Mouse (Mus musculus) embryonic facial prominence, embryonic 11.5 days (tissue): ENCODE measurements around the gene Kcnj10. TPM values are rescaled to one million over a fixed set of nuclear protein-coding genes. Genes with fewer than 3 reads are reported as not detected.

Experiments
- ATAC-seq: fragments of 200-750 bp; cut with Nextera tagmentation; replicated peaks from 2 replicates; pipeline ENCODE4 v1.8.0; 2017; ENCODE audit warnings: low read depth; ENCODE audit not compliant: insufficient number of reproducible peaks, low FRiP score, low TSS enrichment
- DNase-seq: peaks from one replicate; pipeline ENCODE4 v3.0.0-alpha.2; 2015; ENCODE audit warnings: low spot score
- H3K27ac ChIP-seq: fragments of 300-500 bp; sonication (generic); replicated peaks from 2 replicates; pipeline ENCODE4 v1.5.1; 2014; ENCODE audit warnings: mild to moderate bottlenecking, low read depth, low read length, control low read depth
- H3K27me3 ChIP-seq: fragments of 300-500 bp; sonication (generic); 2 replicates; pipeline ENCODE4 v1.6.1; 2014; ENCODE audit warnings: mild to moderate bottlenecking, low read length, moderate library complexity, mixed read lengths; ENCODE audit not compliant: control insufficient read depth, insufficient read depth
- H3K36me3 ChIP-seq: fragments of 300-500 bp; sonication (generic); replicated peaks from 2 replicates; pipeline ENCODE4 v1.6.1; 2014; ENCODE audit warnings: low read depth, mild to moderate bottlenecking, low read length, moderate library complexity, mixed read lengths; ENCODE audit not compliant: control insufficient read depth, insufficient read depth
- H3K4me1 ChIP-seq: fragments of 300-500 bp; sonication (generic); 2 replicates; pipeline ENCODE4 v1.6.1; 2014; ENCODE audit warnings: low read length, mixed read lengths; ENCODE audit not compliant: control insufficient read depth, insufficient read depth
- H3K4me2 ChIP-seq: fragments of 300-500 bp; sonication (generic); 2 replicates; pipeline ENCODE4 v1.6.1; 2014; ENCODE audit warnings: low read depth, mild to moderate bottlenecking, control low read depth, low read length, moderate library complexity
- H3K4me3 ChIP-seq: fragments of 300-500 bp; sonication (generic); 2 replicates; pipeline ENCODE4 v1.5.1; 2014; ENCODE audit warnings: low read depth, low read length, control low read depth
- H3K9ac ChIP-seq: fragments of 300-500 bp; sonication (generic); replicated peaks from 2 replicates; pipeline ENCODE4 v1.6.1; 2014; ENCODE audit warnings: mild to moderate bottlenecking, control low read depth, low read length
- H3K9me3 ChIP-seq: fragments of 300-500 bp; sonication (generic); replicated peaks from 2 replicates; pipeline ENCODE4 v1.6.1; 2016; ENCODE audit warnings: mild to moderate bottlenecking, low read length, inconsistent platforms, mixed read lengths; ENCODE audit not compliant: control insufficient read depth
- WGBS: fragments of 180-500 bp; shearing (Covaris S2); extraction: QIAGEN DNeasy Blood & Tissue Kit; methylation state at CpG from one replicate; pipeline ENCODE4 v1.1.7; 2014; 5-methylcytosine and 5-hydroxymethylcytosine counted together
- polyA plus RNA-seq: library from polyadenylated mRNA; unstranded; fragments of >200 nt; fragmentation: Nextera tagmentation; extraction: Ambion mirVana; gene quantifications from 2 replicates; pipeline ENCODE4 v1.2.1, GENCODE M21; 2014

The Kcnj10 gene
- polyA plus RNA-seq, 1 experiment from 2014 or later, result 0.11 TPM

GRCm38 (mm10) chr1:172352001-172352400, 11.0 kb downstream of the Kcnj10 start:
- no peak overlapping the region for H3K27ac ChIP-seq
- no peak for ATAC-seq
- H3K4me1 ChIP-seq, result no peaks in the 10 kb centered on the region; the same call in 1 of the 2 replicates
- no peak overlapping the region for H3K4me3 ChIP-seq
- no peak overlapping the region for H3K4me2 ChIP-seq
- no peak overlapping the region for H3K9ac ChIP-seq
- no peak for DNase-seq
- no peaks in the 10 kb centered on the region for H3K36me3 ChIP-seq
- no peaks in the 10 kb centered on the region for H3K9me3 ChIP-seq
- WGBS, result 78% methylated on average over 6 of the region's 6 CpGs
- H3K27me3 ChIP-seq, result no peaks in the 10 kb centered on the region

GRCm38 (mm10) chr1:172352453-172352852, 11.4 kb downstream of the Kcnj10 start:
- H3K36me3 ChIP-seq, result no peaks in the 10 kb centered on the region
- no peaks in the 10 kb centered on the region; the same call in 1 of the 2 replicates for H3K4me1 ChIP-seq
- no peak overlapping the region for H3K4me3 ChIP-seq
- H3K4me2 ChIP-seq, result no peak overlapping the region
- DNase-seq (no peak), ATAC-seq (no peak)
- H3K27ac ChIP-seq, result no peak overlapping the region
- H3K9me3 ChIP-seq, result no peaks in the 10 kb centered on the region
- WGBS, result 79% methylated on average over 3 of the region's 3 CpGs
- H3K27me3 ChIP-seq, result no peaks in the 10 kb centered on the region
- H3K9ac ChIP-seq, result no peak overlapping the region

GRCm38 (mm10) chr1:172355336-172355735, 14.3 kb downstream of the Kcnj10 start:
- H3K4me2 ChIP-seq, result no peak overlapping the region
- 53% methylated on average over 3 of the region's 3 CpGs for WGBS
- H3K4me3 ChIP-seq, result no peak overlapping the region
- H3K36me3 ChIP-seq, result no peaks in the 10 kb centered on the region
- H3K27me3 ChIP-seq, result no peaks in the 10 kb centered on the region
- H3K9me3 ChIP-seq, result no peaks in the 10 kb centered on the region
- H3K4me1 ChIP-seq, result no peaks in the 10 kb centered on the region; the same call in 1 of the 2 replicates
- no peak overlapping the region for H3K9ac ChIP-seq
- no peak overlapping the region for H3K27ac ChIP-seq
- ATAC-seq (no peak), DNase-seq (no peak)

GRCm38 (mm10) chr1:172357550-172357949, 16.5 kb downstream of the Kcnj10 start:
- Histone ChIP-seq H3K27me3 (no peaks in the 10 kb centered on the region), H3K27ac (no peak overlapping the region)
- 10% methylated on average over 1 of the region's 1 CpGs for WGBS

GRCm38 (mm10) chr1:172358341-172358740, 17.3 kb downstream of the Kcnj10 start:
- no peak for ATAC-seq
- Histone ChIP-seq H3K36me3 (no peaks in the 10 kb centered on the region), H3K4me3 (no peak overlapping the region), H3K4me1 (no peaks in the 10 kb centered on the region), H3K9me3 (no peaks in the 10 kb centered on the region), H3K27me3 (no peaks in the 10 kb centered on the region), H3K9ac (no peak overlapping the region), H3K4me2 (no peak overlapping the region), H3K27ac (no peak overlapping the region)
- 73% methylated on average over 10 of the region's 10 CpGs for WGBS
- no peak for DNase-seq

More at GRCm38 (mm10) chr1:172357550-172357949, 16.5 kb downstream of the Kcnj10 start:
- Histone ChIP-seq H3K9ac (no peak overlapping the region), H3K4me2 (no peak overlapping the region), H3K36me3 (no peaks in the 10 kb centered on the region), H3K4me1 (no peaks in the 10 kb centered on the region), H3K9me3 (no peaks in the 10 kb centered on the region), H3K4me3 (no peak overlapping the region)
- no peak for ATAC-seq
- DNase-seq, result peak; percentile 67

GRCm38 (mm10) chr1:172364684-172365083, 23.7 kb downstream of the Kcnj10 start:
- ATAC-seq (no peak), DNase-seq (peak; percentile 76)
- Histone ChIP-seq H3K36me3 (no peaks in the 10 kb centered on the region), H3K9me3 (no peaks in the 10 kb centered on the region), H3K4me2 (no peak overlapping the region), H3K27ac (no peak overlapping the region), H3K27me3 (peaks cover 3% of the 10 kb centered on the region; the same call in 1 of the 2 replicates), H3K4me1 (no peaks in the 10 kb centered on the region), H3K4me3 (no peak overlapping the region), H3K9ac (no peak overlapping the region)
- WGBS, result 13% methylated on average over 6 of the region's 6 CpGs

GRCm38 (mm10) chr1:172368768-172369418, 27.9 kb downstream of the Kcnj10 start:
- H3K27ac ChIP-seq, result no peak overlapping the region
- H3K9ac ChIP-seq, result no peak overlapping the region
- H3K4me2 ChIP-seq, result no peak overlapping the region
- 30% methylated on average over 23 of the region's 23 CpGs for WGBS
- H3K36me3 ChIP-seq, result no peaks in the 10 kb centered on the region
- H3K4me1 ChIP-seq, result no peaks in the 10 kb centered on the region
- no peak overlapping the region for H3K4me3 ChIP-seq
- peak; percentile 79 for DNase-seq
- ATAC-seq, result no peak
- H3K27me3 ChIP-seq, result peaks cover 3% of the 10 kb centered on the region; the same call in 1 of the 2 replicates
- H3K9me3 ChIP-seq, result no peaks in the 10 kb centered on the region

GRCm38 (mm10) chr1:172376198-172376667, 35.2 kb downstream of the Kcnj10 start, which contains the start of gene Pigm:
Gene Pigm (plus strand): TSS chr1:172376546.
- peak within 1 kb of the TSS; percentile 84 for H3K9ac ChIP-seq
- H3K9me3 ChIP-seq, result no peaks in the 10 kb centered on the region
- H3K4me3 ChIP-seq, result peak within 1 kb of the TSS; percentile 97
- no peak within 1 kb of the TSS; the same call in 1 of the 2 replicates for H3K27ac ChIP-seq
- WGBS, result under 1% methylated on average over 37 of the region's 39 CpGs
- peak within 1 kb of the TSS; percentile 86 for H3K4me2 ChIP-seq
- ATAC-seq (peak; percentile 97), DNase-seq (peak; percentile 99)
- no peaks in the 10 kb centered on the region for H3K36me3 ChIP-seq
- peaks cover 5% of the 10 kb centered on the region for H3K4me1 ChIP-seq
- H3K27me3 ChIP-seq, result no peaks in the 10 kb centered on the region
